9 mouse cellular contexts compared by ENCODE assay signal in the genomic region with DNA sequence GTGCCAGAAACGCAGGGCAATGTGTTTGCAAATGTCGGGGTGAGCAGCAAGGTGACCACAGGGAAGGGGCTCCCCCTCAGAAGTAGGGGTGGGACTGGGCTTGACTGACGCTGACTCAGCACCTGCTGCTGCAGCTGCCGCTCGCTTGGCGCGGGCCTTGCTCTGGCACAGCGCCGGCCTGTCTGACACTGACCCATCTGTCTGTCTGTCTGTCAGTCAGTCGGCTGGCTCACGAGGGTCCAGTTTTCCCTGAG. TPM values are rescaled to one million over a fixed set of nuclear protein-coding genes. Genes with fewer than 3 reads are reported as not detected.
DNase-seq lines count a peak whose midpoint lies in the region; ATAC-seq lines count a peak whose summit lies in the region.
"Had no signal": no experiment of that assay in that cellular context is flagged by ENCODE, and none has a peak within 500 bp of the region (broad histone marks: within the 10 kb centered on the region; RNA-seq: fewer than 3 reads in every experiment).

No protein-coding gene starts in this region.

- 0% methylated on average over 11 of the region's 11 CpGs for WGBS in heart, embryonic 12.5 days
- WGBS in embryonic facial prominence, embryonic 11.5 days, result 0% methylated on average over 11 of the region's 11 CpGs
- 1% methylated on average over 11 of the region's 11 CpGs for WGBS in neural tube, embryonic 12.5 days

- no peaks in the 10 kb centered on the region for H3K36me3 ChIP-seq in heart, embryonic 12.5 days
- no peaks in the 10 kb centered on the region for H3K36me3 ChIP-seq in embryonic facial prominence, embryonic 11.5 days (replicated peaks; ENCODE audit: control insufficient read depth, insufficient read depth, low read depth, low read length)
- no peaks in the 10 kb centered on the region for H3K36me3 ChIP-seq in neural tube, embryonic 12.5 days

- no peaks in the 10 kb centered on the region for H3K9me3 ChIP-seq in heart, embryonic 12.5 days (replicated peaks)
- H3K9me3 ChIP-seq in embryonic facial prominence, embryonic 11.5 days (replicated peaks; ENCODE audit: control insufficient read depth, low read length), result no peaks in the 10 kb centered on the region
- no peaks in the 10 kb centered on the region for H3K9me3 ChIP-seq in neural tube, embryonic 12.5 days

- DNase-seq in heart, adult 11 months, result no peak
- DNase-seq in B cell, adult 2 months, result peak; percentile 43 to 48
- DNase-seq in embryonic facial prominence, embryonic 11.5 days (ENCODE audit: low spot score), result peak; percentile 44
- peak; percentile 51 for DNase-seq in kidney, postnatal 10 days
- no peak for DNase-seq in embryo, embryonic 10.5 days (ENCODE audit: low spot score)

- no peak for ATAC-seq in heart, embryonic 12.5 days (ENCODE audit: insufficient number of reproducible peaks, low FRiP score)
- 0 out of 2 replicates have a peak, but pooled peaks have one; percentile 0 for ATAC-seq in embryonic facial prominence, embryonic 11.5 days (replicated peaks; ENCODE audit: insufficient number of reproducible peaks, low FRiP score, low TSS enrichment, low read depth)
- ATAC-seq in neural tube, embryonic 12.5 days (ENCODE audit: low FRiP score, low read depth), result peak; percentile 34; the same call in 1 of the 2 replicates
- ATAC-seq in erythroid progenitor cell, adult 5-6 weeks (replicated peaks; ENCODE audit: low FRiP score, poor library complexity, severe bottlenecking), result no peak

- peak overlapping the region; percentile 62 for H3K4me3 ChIP-seq in heart, embryonic 12.5 days
- peak overlapping the region; percentile 53 for H3K4me3 ChIP-seq in embryonic facial prominence, embryonic 11.5 days (ENCODE audit: low read depth, low read length)
- peak overlapping the region; percentile 54 for H3K4me3 ChIP-seq in neural tube, embryonic 12.5 days

- H3K27ac ChIP-seq in heart, embryonic 12.5 days (ENCODE audit: poor library complexity, severe bottlenecking), result no peak overlapping the region
- H3K27ac ChIP-seq in embryonic facial prominence, embryonic 11.5 days (replicated peaks; ENCODE audit: low read depth, low read length), result 0 out of 2 replicates have a peak overlapping the region, but pooled peaks have one; percentile 8
- H3K27ac ChIP-seq in neural tube, embryonic 12.5 days, result peak overlapping the region; percentile 68

- H3K4me2 ChIP-seq in heart, embryonic 12.5 days, result peak overlapping the region; percentile 89
- H3K4me2 ChIP-seq in embryonic facial prominence, embryonic 11.5 days (ENCODE audit: low read depth, low read length), result peak overlapping the region; percentile 94
- peak overlapping the region; percentile 92 for H3K4me2 ChIP-seq in neural tube, embryonic 12.5 days (replicated peaks)

- H3K27me3 ChIP-seq in heart, embryonic 12.5 days (replicated peaks), result peaks cover 53% of the 10 kb centered on the region
- H3K27me3 ChIP-seq in embryonic facial prominence, embryonic 11.5 days (ENCODE audit: control insufficient read depth, insufficient read depth, low read length), result peaks cover 53% of the 10 kb centered on the region
- H3K27me3 ChIP-seq in neural tube, embryonic 12.5 days (replicated peaks), result peaks cover 66% of the 10 kb centered on the region

- peaks cover 58% of the 10 kb centered on the region for H3K4me1 ChIP-seq in heart, embryonic 12.5 days (replicated peaks)
- peaks cover 27% of the 10 kb centered on the region for H3K4me1 ChIP-seq in embryonic facial prominence, embryonic 11.5 days (ENCODE audit: control insufficient read depth, insufficient read depth, low read length)
- H3K4me1 ChIP-seq in neural tube, embryonic 12.5 days, result peaks cover 79% of the 10 kb centered on the region

- H3K9ac ChIP-seq in heart, embryonic 12.5 days, result peak overlapping the region; percentile 81
- peak overlapping the region; percentile 66 for H3K9ac ChIP-seq in embryonic facial prominence, embryonic 11.5 days (replicated peaks; ENCODE audit: low read length)
- H3K9ac ChIP-seq in neural tube, embryonic 12.5 days, result peak overlapping the region; percentile 60

RNA-seq across cellular contexts. Expression of a gene that starts 1.6 kb away (rescaled TPM):
- polyA plus RNA-seq in heart, embryonic 12.5 days (2016; fragmentation: Nextera tagmentation; extraction: Ambion mirVana), result 2.3 and 2.4 TPM in 2 replicates
- polyA plus RNA-seq in embryonic facial prominence, embryonic 11.5 days (2014; fragmentation: Nextera tagmentation; extraction: Ambion mirVana), result 0.92 and 0.97 TPM in 2 replicates
- polyA plus RNA-seq in neural tube, embryonic 12.5 days (2016; fragmentation: Nextera tagmentation; extraction: Ambion mirVana), result 4.1 and 5.6 TPM in 2 replicates
- total RNA-seq in erythroid progenitor cell, adult 5-6 weeks (2015; ENCODE audit: low replicate concordance), result not detected in 2 replicates
- total RNA-seq in erythroid progenitor cell, adult 5-6 weeks (2017; ENCODE audit: low replicate concordance), result not detected in 2 replicates

RNA-seq across cellular contexts. Expression of a gene that starts 4.3 kb away (rescaled TPM):
- 5.6 and 7.7 TPM in 2 replicates for polyA plus RNA-seq in heart, embryonic 12.5 days (2016; fragmentation: Nextera tagmentation; extraction: Ambion mirVana)
- polyA plus RNA-seq in embryonic facial prominence, embryonic 11.5 days (2014; fragmentation: Nextera tagmentation; extraction: Ambion mirVana), result 3.0 and 3.6 TPM in 2 replicates
- polyA plus RNA-seq in neural tube, embryonic 12.5 days (2016; fragmentation: Nextera tagmentation; extraction: Ambion mirVana), result 5.3 and 5.8 TPM in 2 replicates
- not detected in 2 replicates for total RNA-seq in erythroid progenitor cell, adult 5-6 weeks (2015; ENCODE audit: low replicate concordance)
- 0.77 TPM in 1 of 2 replicates, not detected in the other for total RNA-seq in erythroid progenitor cell, adult 5-6 weeks (2017; ENCODE audit: low replicate concordance)

RNA-seq across cellular contexts. Expression of a gene that starts 5.4 kb away (rescaled TPM):
- polyA plus RNA-seq in heart, embryonic 12.5 days (2016; fragmentation: Nextera tagmentation; extraction: Ambion mirVana), result 1.5 and 1.6 TPM in 2 replicates
- 2.1 and 2.8 TPM in 2 replicates for polyA plus RNA-seq in embryonic facial prominence, embryonic 11.5 days (2014; fragmentation: Nextera tagmentation; extraction: Ambion mirVana)
- 1.1 and 1.7 TPM in 2 replicates for polyA plus RNA-seq in neural tube, embryonic 12.5 days (2016; fragmentation: Nextera tagmentation; extraction: Ambion mirVana)
- not detected in 2 replicates for total RNA-seq in erythroid progenitor cell, adult 5-6 weeks (2015; ENCODE audit: low replicate concordance)
- total RNA-seq in erythroid progenitor cell, adult 5-6 weeks (2017; ENCODE audit: low replicate concordance), result not detected in 2 replicates

RNA-seq across cellular contexts. Expression of a gene that starts 15.0 kb away (rescaled TPM):
- polyA plus RNA-seq in heart, embryonic 12.5 days (2016; fragmentation: Nextera tagmentation; extraction: Ambion mirVana), result not detected in 2 replicates
- polyA plus RNA-seq in embryonic facial prominence, embryonic 11.5 days (2014; fragmentation: Nextera tagmentation; extraction: Ambion mirVana), result not detected in 2 replicates
- not detected in 2 replicates for polyA plus RNA-seq in neural tube, embryonic 12.5 days (2016; fragmentation: Nextera tagmentation; extraction: Ambion mirVana)
- not detected in 2 replicates for total RNA-seq in erythroid progenitor cell, adult 5-6 weeks (2015; ENCODE audit: low replicate concordance)
- not detected in 2 replicates for total RNA-seq in erythroid progenitor cell, adult 5-6 weeks (2017; ENCODE audit: low replicate concordance)
- polyA plus RNA-seq: large intestine, adult 2 months had no signal

RNA-seq across cellular contexts. Expression of a gene that starts 18.2 kb away (rescaled TPM):
- not detected in 2 replicates for polyA plus RNA-seq in heart, embryonic 12.5 days (2016; fragmentation: Nextera tagmentation; extraction: Ambion mirVana)
- not detected in 2 replicates for polyA plus RNA-seq in embryonic facial prominence, embryonic 11.5 days (2014; fragmentation: Nextera tagmentation; extraction: Ambion mirVana)
- polyA plus RNA-seq in neural tube, embryonic 12.5 days (2016; fragmentation: Nextera tagmentation; extraction: Ambion mirVana), result not detected in 2 replicates
- not detected in 2 replicates for total RNA-seq in erythroid progenitor cell, adult 5-6 weeks (2015; ENCODE audit: low replicate concordance)
- not detected in 2 replicates for total RNA-seq in erythroid progenitor cell, adult 5-6 weeks (2017; ENCODE audit: low replicate concordance)
- polyA plus RNA-seq: large intestine, adult 2 months had no signal

Comparison
In these comparisons a context has a peak if more than half of its experiments do, and no peak if none do; other contexts are left out.
1. ATAC-seq: peak in embryonic facial prominence, embryonic 11.5 days (single experiment) and neural tube, embryonic 12.5 days (single experiment); none in heart, embryonic 12.5 days (single experiment) and erythroid progenitor cell, adult 5-6 weeks (single experiment).
2. DNase-seq: peak in B cell, adult 2 months (2 of 2), embryonic facial prominence, embryonic 11.5 days (single experiment) and kidney, postnatal 10 days (single experiment); none in heart, adult 11 months (single experiment) and embryo, embryonic 10.5 days (single experiment).
3. Peak in every context shown above with its lines, with median percentiles within 50 percentile points of each other: H3K4me2 ChIP-seq, H3K4me3 ChIP-seq and H3K9ac ChIP-seq.